Mouse (Mus musculus) heart, postnatal 4 days (tissue): ENCODE measurements at regions not wholly inside any gene's neighbourhood (a gene's known extent, or its start where the extent isn't known, plus 50 kb on each side); places are given as distances from the start of the nearest gene placed in this dataset.

Source experiments
- DNase-seq: peaks from one replicate; pipeline ENCODE4 v3.0.0; 2021

DNA sequence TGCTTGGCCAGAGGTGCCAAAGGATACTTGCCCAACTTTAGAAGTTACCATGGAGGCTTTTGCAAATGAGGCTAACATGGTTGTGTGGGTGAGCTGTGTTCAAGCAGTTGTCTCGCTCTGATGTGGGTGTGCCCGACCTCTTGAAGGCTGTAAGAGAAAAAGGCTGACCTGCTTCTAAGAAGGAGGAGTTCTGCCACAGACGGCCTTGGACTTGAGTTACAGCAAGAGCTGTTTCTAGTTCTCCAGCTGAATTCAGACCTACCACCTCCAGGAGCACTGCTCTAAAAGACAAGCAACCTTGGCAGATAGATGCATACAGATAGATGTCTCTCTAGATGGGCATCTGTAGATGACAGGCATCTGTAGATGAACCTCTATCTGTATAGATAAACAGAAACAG is 202.7 kb upstream of the A230072I06Rik start:
- DNase-seq = no peak

DNA sequence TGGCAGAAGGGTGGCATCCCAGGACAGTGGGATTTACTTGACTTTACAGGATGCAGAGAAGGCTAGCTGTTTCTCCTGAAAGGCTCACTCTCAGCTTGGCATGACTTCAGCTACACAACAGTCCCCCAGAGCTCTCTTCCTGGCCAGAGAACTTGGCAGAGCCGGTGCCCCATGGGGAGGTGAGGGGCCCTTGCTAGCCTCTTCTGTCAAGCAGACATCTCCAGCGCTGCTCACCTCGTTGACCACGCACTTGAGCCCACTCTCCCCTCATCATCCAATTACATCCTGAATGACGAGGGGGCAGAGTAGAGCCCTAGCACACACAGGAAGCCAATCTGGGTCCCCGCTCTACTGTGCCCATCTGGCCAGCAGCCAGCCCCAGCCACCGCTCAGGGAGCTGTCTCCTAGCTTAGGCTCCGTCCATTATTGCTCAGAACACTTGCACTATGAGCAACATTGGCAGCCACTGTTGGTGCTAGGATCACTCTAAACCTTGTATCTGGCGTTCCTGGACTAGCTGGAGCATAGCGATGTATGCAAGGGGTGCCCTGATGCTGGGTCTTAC is 201.7 kb upstream of the A230072I06Rik start:
- no peak for DNase-seq

DNA sequence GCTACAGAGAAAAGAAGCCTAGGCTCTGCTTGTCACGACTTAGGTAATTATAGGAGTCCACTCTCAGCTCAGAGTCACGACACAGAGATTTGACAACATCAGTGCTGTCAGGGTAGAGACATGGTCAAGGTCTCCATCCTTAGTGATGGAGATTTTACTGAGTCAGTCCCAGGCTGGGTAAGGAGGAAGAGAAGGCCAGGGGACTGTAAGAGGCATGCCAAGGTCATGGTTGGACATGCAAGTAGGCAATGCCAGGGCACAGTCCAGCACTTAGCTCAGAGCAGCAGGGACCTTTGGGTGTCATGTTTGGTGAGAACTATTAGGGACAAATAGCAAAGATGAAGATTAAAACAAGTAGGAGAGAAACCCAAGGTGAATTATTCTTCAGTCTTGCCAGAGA is 200.7 kb upstream of the A230072I06Rik start:
- no peak for DNase-seq

DNA sequence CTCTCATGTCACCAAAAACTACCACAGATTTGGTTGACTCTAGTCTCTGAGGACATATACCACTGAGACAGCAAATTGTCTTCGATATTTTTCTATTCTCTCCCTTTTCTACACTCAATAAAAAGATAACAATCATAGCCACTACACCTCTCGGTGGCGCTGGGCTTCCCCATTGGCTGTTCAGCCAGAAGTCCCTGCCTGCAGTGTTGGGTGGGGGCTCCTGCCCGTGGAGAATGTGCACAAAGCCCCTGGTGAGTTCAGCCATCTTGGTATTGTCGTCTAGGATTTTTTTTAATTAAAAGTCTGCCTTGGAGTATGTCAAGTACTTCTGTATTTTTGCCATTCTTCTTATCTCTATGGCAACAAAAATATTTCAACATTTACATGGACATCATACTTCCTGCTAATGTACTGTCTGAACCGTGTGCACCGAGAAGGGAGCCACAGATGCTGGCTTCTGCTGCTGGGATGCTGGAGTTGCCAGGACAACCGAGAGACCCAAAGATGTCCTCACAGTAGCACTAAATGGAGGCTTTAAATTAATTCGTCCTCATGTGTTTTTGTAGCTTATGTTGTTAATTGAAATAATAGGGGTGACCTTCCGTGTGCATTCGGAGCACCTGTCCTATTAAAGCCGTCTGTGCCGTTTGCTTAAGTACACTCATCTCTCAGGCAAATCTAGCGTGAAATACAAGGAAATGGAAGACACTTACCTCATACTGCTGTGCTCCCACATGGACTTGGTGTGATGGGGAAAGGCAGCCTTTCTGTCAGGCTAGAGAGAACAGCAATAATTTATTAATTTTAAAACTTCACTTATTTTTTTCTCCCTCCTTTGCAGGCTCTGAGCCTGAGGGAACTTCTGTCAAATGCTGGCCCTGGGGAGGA is 199.7 kb upstream of the A230072I06Rik start:
- no peak for DNase-seq

DNA sequence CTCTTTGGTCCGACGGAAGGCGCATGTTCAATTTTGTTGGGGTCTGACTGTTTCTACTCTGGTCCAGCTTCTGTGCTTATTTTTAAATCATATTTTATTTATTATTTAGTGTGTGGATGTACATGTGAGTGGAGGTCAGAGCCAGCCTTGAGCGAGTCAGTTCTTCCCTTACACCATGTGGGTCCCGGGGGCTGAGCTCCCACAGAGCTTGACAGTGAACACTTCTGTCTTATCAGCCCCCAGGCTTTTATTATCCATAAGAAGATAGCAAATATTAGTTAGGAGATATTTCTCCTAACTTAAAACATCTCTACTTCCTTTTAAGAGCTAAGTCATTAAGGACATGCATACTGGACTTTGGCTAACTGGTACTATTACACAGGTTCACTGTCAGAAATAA is 197.1 kb upstream of the A230072I06Rik start:
- no peak for DNase-seq

DNA sequence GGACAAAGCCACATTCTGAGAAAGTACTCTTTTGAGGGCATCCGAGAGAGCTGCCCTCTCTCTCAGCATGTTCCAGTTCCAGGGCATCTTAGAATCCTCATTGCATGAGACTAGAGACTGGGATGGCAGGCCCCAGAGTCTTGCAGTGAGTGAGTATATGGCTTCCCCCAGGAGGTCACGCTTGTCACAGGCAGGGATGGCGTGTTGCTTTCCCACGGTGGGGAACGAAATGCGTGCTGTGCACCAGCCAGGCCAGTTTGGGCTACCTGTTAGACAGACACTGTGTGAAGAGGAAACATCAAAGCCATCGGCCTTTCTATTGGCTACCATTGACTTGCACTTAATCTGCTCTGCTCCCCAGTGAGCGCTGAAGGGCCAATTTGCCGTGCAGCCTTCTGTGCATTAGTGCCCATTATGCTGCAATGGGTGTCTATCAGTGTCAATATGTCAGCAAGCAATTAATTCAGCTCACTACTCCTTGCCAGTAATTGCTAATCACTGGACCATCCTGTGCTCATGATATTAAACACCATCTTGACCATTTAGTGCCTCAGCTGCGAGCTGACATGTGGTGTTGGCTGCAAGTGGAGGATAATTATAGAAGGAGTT is 191.3 kb upstream of the A230072I06Rik start:
- DNase-seq = no peak

DNA sequence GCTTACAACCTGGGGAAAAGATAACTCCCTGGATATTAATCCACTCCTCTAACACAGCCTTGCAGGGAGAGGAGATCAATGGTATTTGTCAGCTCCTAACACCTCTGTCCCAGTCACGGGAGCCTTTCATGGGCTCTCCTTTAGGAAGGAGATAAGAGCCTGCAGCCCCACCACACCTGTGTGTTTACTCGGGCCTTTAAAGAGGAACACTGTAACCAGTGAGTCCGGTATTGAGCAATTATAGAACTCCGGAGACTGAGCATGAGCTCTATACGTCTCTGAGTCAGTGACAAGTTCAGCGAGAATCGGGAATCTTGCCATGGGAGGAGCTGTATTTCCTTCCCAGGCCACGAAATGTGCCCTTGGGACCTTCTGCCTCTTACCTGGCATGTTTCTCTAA is 178.5 kb upstream of the A230072I06Rik start:
- DNase-seq = no peak

DNA sequence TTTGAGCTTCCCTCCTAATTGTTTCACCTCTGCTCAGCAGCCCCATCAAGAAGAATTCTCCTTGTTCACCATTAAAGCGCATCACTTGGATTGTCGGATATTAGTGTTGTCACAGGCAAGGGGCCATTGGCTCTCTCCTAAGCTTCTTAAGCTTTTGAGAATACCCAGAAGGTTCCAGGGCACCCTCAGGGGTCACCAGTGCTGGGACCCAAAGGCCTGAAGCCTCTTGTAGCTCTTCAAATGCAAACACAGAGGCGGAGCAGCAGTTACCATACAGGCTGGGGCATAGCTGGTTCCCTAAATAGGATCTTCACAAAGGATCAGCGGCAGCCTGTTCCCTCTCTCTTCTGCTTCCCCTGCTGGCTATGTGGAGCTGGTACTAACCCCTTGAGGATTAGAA is 175.3 kb upstream of the A230072I06Rik start:
- no peak for DNase-seq

DNA sequence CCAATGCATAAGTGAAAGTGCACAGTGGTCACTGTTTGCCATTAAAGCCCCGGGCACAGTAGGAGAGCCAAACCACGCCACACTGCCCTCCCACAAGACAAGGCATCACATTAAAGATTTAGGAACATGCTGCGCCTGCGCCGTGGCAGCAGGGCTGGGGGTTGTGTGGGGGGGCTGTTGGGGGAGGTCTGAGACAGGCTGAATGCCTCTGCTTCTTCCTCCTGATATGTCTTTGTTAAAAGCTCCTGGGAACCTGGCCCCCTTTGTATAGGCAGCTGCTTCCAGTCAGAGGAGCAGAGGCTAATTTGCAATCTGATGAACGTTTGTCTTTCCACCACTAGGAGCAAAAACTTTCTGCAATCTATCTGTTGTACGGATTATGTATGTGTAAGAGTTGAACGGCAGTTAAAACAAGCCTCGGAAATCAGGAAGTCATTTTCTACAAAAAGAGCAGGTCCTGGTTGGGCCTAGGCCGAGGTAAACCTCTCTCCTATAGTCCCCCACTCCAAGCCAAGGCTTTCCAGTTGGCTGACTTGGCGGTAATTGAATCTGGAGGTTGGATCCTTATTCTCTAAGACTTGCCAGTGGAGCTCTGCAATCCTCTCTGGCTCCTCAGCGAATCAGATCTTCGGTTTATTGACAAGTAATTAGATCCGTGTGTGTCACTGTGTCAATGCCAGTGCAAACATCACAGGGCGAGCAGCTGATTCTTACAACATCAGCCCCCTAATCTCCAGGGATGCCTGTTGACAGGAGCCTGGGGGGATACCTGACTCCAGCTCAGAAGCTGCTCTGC is 173.3 kb upstream of the A230072I06Rik start:
- no peak for DNase-seq

DNA sequence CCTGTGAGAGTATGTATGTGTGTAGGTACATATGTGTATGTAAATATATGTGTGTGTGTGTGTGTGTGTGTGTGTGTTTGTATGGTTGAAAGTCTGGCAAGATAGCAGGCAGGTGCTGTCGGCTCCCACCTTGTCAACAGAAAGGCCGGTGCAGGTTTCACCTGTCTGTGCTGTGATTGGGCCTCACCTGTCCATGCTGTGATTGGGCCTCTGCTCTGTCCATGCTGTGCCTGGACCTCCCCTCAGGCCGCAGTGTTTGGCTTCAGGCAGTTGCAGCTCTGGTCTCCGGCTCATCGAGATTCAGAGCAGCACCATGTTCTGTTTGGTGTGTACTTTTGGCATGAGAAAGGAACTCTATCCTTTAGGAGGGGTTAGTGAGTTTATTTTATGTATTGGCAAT is 170.0 kb upstream of the A230072I06Rik start:
- DNase-seq = no peak

DNA sequence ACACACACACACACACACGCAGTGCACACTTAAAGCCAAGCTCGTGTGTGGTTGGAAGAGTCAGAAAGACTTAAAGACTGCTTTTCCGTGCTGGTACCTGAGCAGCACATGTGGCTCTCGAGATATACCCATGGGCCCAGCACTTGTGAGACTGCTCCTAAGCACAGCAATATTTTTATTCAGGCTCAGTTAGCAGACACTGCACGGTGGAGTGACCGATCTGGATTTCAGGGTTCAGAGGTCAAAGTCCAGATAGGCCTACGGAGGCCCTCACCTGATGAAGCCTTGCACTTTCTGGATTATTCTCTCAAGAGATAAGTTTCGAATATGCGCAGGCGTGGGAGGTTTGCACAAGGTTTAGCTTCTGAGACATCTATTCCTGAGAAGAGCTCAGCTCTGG is 167.0 kb upstream of the A230072I06Rik start:
- DNase-seq = no peak

DNA sequence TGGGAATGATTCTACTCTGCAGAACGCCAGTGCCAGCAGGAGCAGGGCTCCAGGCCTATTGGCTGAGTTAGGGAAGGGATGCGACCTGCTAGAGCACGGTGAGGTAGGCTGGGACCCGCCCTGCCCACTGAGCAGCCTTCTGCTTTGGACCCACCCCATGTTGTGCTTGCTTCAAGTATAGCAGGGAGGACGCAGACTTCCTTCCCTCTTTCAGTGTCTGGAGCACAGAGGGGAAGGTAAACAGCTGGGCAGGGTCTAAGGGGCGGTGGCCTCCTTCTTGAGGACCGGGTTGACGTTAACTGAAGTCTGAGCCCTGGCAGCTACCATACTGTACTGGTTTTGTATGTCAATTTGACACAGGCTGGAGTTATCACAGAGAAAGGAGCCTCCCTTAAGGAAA is 165.6 kb upstream of the A230072I06Rik start:
- no peak for DNase-seq

DNA sequence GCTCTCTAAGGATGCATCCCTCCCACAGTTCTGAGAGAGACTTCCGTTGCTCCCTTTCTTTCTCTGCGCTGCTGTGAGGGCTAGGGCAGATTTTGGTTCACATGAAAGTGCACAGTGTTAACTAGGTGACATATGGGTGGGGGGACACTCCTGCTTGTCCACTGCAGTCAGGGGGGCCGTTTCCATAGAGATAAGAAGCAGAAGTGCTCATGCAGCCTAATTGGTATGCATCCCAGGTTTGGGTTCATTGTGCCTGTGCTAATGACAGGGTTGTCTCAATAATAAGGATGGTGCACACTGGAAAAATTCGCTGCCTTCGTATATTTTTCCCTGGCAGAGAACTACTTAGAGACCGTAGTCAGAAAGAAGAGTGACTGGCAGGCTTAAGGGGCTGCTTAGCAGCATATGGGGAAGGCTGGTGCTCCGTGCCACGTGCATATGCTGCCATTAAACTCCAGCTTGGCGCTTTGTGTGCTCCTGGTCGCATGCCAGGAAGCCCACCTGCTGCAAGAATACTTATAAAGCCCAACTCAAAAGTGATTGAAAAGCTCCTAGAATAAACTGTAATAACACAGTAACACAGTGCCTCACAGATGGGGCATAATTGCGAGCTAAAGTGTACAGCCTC is 152.1 kb upstream of the A230072I06Rik start:
- no peak for DNase-seq

DNA sequence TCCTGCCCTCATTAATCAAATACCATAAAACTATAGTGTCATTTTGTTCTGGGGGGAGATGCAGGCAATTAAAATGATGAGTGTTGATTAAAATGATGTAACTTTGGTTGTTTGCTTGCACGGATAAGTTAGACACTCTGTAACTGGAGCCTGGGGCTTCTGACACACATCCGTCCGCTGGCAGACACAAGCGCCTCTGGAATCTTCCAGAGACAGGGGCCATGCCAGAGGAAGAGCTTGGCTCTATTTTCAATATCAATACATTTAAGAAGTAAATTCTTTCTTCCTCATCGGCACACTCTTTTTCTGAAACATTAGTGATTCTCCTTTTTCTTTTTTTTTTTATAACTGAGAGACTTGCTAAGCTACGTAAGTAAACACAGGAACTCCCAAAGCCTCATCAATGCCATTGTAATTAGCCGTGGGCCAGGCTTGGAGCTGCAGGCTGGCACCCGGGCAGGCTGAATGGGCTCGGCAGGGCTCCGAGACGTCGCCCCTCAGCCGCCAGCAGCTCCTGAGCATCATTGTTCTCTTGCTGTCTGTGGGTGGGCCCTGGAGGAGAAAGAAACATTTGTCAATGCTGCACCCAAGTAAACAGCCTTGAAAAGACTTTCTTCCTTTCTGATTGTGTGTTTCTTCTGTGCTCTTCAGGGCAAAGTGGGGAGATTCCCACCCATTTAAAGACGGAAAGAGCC is 151.4 kb upstream of the A230072I06Rik start:
- DNase-seq = no peak

DNA sequence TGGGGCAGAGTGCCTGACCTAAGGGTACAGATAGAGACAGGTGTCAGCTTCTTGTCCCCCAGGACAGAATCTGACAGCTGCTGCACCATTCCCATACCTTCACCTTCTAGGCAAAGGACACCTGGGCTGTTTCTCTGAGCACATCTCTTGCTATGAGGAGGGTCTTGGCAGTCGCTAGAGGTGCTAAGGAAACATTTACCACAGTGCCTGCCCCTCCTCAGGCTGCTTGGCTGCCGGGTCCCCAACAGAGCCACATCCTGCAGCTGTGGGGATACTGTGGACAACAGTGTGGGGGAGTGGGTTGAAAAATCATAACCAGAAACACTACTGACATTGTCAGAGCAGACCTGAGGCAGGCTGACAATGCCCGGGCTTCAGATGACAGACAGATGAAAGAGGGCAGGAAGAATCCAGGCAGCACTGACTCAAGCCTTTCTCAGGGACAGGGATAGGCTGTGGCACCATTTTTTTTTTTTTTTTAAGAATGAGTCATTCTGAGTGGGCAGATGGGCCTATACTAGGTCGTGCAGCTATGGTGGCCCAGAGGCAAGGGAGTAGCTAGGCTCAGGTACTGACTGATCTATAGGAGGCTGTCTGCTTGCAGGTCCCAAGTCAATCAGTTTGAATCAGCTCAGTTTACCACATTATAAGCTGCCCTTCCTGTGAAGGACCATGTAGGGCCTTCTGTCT is 150.7 kb upstream of the A230072I06Rik start:
- no peak for DNase-seq

DNA sequence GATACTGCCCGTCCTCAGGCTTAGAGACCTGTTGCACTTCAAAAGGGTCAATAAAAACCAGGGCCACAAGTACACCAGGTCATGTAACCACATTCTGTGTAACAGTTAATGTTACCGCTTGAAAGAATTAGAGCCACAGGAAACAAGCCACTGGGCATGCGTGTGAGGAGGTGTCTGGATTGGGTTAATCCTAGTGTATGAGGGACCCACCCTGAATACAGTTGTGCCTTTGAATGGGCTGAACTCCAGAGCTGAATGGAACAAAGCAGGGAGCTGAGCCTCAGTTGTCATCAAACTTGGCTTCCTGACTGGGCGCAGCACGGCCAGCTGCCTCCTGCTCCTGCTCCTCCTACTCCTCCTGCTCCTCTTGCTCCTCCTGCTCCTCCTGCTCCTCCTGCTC is 148.0 kb upstream of the A230072I06Rik start:
- no peak for DNase-seq

DNA sequence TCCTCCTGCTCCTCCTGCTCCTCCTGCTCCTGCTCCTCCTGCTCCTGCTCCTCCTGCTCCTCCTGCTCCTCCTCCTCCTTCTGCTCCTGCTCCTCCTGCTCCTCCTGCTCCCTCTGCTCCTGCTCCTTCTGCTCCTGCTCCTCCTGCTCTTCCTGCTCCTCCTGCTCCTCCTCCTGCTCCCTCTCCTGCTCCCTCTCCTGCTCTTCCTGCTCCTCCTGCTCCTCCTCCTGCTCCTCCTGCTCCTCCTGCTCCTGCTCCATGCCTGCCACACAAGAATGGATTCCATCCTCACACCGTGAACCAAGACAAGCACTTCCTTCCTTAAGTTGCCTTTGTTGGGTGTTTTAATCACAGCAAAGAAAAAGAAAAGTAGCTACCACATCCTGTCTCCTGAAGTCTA is 144.4 kb upstream of the A230072I06Rik start:
- DNase-seq = no peak

DNA sequence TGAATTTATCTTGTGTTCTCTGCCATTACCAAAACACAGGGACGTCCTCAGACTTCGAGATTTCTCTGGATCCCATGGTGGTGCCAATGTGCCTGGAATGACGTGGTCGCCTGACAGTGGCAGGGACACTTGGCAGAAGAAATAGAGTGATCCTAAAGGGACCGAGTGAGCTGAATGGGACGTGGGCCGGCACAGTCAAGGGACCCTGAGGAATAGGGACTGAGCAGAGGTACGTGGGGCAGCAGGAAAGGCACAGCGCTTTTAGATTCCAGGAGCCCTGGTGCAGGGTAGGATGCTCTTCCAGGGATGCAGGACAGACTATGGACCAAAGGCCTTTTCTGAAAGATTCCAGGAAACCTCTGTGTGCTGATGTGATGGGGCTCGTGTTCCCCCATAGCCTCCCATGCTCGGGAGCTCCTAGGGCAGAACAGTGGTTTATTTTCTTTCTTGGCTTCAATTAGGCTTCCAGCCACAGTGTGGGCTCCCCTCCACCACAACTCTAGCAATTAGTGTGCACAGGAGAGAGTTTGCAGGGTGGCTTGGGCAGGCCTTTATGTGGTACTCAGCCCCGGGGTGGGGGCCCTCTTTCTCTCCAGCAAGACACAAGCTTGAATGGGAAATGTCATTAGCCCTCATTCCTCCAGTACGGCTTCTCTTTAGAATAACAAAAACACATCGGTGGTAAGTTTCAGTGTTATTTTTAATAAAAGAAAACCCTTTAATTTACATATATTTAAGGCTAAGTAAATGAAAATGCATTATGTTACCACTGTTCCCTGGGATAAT is 143.0 kb upstream of the A230072I06Rik start:
- no peak for DNase-seq

DNA sequence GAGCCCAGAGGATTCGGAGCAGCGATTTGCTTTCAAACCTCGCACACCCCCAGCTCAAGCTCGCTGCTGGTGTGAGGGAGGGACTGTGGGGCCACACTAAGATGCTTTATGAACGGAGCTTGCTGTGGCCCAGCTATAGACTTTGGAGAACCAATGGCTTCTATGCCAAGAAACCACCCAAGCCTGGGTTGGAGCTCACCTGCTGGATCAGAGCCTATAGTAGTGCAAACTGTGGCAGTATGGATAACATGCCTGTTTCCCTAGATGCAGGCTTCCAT is 142.5 kb upstream of the A230072I06Rik start:
- no peak for DNase-seq

DNA sequence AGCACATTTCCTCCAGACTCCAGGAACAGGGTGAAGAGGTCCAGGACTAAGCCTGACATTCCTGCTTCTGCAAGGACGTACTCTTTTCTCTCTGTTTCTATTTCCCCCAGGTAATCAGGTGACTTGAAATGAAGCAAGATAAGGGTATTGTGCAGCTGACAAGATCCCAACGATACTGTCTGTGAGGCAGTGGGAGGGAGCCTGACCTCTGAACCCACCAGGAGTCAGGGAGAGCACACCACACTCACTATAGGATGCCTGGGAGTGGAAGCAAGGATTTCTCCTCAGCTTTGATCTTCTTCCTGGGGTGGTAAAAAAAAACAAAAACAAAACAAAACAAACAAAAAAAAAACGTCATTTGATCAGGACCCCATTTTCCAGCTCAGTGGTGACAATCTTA is 141.1 kb upstream of the A230072I06Rik start:
- no peak for DNase-seq

DNA sequence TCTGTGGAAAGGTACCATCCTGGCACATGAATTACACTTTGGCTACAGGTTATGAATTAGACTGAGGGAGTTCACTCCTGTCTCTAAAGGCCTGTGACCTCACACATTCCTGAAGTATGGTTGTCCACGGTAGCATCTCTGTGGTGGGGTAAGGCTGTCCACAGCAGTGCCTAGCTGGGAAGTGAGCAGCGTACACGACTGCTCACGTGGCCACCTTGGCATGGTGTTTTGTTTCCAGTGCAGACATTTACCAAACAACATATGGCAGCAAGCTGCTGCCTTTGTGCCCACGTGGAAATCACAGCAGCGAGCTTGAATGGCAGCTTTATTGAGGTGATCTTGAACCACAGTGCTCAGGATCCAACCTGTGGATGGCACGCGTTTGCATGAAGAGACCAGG is 140.7 kb upstream of the A230072I06Rik start:
- no peak for DNase-seq
